Mouse (Mus musculus) cerebellum, adult 18-20 months (tissue): ENCODE results near the gene Itpr2.
A peak's percentile ranks its signal among the peaks of the same experiment; 100 is the strongest.

ENCODE experiments used
- DNase-seq, 2 experiments: peaks; one replicate each; pipeline ENCODE4 v3.0.0; 2021

Gene Itpr2

GRCm38 (mm10) chr6:146136244-146136643, 365.8 kb downstream of the Itpr2 start:
- DNase-seq = no peak

DNA sequence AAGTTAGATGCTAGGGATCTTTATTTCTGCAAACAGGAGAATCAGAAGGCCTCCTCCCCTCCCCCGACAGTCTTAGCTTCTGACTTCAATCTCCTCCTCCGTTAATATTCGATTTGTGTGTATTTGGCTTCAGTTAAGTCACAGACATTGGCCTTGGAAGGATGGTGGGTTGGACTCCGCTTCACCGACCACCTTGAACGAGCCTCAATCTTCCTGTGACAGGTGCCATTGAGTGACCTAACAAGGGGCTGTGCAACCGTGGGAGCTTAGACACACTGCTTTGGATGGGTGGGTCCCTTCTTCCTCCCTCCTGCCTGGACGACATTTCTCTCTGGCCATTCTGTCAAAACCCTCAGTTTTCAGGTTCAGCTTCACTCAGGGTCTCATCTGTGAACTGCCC, 366.7 kb downstream of the Itpr2 start:
- no peak for DNase-seq

DNA sequence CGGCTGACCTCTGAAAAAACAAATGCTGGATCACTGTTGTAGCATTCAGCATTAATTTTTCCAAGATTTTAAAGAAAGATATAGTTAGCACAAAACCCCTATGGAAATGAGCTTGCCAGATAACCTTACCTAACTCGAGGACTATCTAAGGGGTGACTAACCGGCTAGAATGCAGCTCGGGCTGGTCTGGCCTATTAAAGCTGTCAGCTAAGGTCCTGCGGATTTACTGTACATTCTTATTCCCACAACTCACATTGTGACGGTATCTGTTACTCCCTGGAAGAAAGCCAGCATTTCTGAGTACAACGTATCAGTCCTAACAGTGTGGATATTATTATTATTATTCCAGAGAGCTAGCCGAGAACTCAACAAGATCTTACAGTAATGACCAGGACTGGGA, 368.1 kb downstream of the Itpr2 start:
- DNase-seq = no peak

GRCm38 (mm10) chr6:146129066-146129465, 373.0 kb downstream of the Itpr2 start:
- DNase-seq = no peak

DNA sequence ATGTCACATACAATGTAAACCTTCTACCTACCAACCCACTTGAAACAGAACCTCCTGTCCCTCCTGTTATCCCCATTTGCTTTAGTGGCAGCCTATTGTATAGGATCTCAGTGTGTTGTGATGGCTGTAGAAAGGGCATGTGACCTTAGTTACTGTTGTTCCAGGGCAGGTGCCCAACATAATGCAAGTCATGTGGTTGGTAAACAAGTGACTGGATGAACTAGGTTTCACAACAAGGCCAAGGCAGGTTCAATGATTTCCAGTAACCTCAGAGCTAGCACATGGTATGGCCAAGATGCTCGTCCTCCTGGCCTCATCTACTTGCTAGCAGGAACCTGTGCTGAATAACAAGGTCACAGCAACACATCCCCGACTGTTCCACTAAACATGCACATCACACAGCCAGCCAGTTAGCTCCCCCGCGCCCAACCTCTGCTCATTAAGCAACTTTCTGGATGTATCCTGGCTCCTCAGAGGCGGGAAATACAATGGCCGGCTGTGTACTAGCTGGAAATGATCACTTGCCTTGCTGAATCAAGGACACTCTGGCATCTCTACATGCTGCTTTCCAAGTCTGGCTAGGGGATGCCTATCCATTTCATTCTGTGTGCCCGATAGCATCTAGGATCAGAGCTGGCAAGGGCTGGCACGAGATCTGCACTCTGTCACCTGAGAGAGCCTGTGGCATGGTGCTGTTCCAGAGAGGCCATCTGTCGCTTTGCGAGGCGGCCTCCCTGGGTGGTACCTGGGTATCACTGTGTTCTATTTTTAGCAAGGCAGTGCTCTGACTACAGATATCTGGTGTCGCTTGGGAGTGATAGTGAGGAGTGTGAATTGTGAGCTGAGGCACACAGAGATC, 375.0 kb downstream of the Itpr2 start:
- DNase-seq = peak; percentile 89 to 93

- no peak for DNase-seq
These were observed 376.4 kb downstream of the Itpr2 start for GRCm38 (mm10) chr6:146125621-146126020.

GRCm38 (mm10) chr6:146124479-146124878, 377.5 kb downstream of the Itpr2 start:
- DNase-seq = no peak

- DNase-seq = no peak
These were observed 378.4 kb downstream of the Itpr2 start for GRCm38 (mm10) chr6:146123656-146124055.

DNA sequence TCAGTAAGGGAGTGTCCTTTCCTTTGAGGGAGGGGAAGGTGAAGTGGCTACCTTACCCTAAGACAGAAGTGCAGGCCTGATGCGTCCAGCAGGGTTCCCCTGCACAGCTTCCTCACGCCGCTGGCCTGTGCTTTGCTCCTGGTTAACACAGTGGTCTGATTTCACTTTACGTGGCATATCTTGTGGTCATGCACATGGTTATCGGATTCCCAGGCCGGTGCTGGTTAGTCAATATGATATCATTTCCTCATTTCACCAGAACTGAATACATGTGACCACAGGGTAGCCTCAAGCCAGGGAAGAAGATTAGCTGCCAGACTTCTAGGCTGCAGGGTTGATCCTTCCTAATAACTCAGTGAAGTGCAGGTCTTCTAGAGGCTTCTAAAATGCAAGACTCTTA, 381.9 kb downstream of the Itpr2 start:
- no peak for DNase-seq

- DNase-seq = no peak
These were observed 387.2 kb downstream of the Itpr2 start for GRCm38 (mm10) chr6:146114731-146115302.

DNA sequence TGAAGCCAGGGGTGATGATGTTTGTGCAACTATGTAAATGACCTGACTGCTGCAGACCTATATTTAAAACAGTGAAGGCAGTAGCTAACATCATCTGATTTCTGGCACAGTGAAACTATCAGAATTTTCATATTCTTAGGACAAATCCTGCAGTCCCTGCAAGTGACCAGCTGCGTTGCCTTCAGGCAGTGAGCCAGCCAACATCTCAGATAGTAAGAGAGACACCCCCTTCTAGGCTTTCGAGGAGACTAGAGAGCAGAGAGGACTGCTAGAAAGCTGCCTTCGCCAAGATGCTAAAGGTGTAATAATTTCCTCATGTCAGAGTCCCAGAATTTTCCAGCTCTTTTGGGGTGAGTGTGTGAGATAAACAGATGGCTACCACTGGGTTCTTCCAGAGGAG, 388.0 kb downstream of the Itpr2 start:
- DNase-seq = no peak

GRCm38 (mm10) chr6:146113085-146113484, 388.9 kb downstream of the Itpr2 start:
- DNase-seq = no peak

- DNase-seq = no peak
These were observed 389.8 kb downstream of the Itpr2 start for GRCm38 (mm10) chr6:146112211-146112610.

DNA sequence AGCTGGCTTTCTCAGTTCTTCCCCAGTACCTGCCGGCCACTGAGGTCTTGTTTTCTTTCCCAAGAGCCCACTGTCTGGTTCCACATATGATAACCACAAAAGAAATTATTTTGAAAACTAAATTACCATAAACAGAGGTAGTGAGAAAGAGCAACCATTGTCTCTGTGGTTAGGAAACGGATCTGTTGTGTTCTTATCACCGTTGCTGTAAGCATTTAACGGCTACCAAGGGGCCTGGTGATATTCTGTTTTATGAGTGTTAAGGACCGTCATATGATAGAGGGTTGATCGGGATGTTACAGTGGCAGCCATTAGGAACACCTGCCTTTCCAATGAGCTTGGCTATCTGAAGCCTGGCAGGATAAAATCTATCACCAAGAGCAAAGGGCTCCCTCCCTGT, 390.2 kb downstream of the Itpr2 start:
- DNase-seq = no peak

- no peak for DNase-seq
These were observed 390.9 kb downstream of the Itpr2 start for GRCm38 (mm10) chr6:146110832-146111741.

- no peak for DNase-seq
These were observed 391.6 kb downstream of the Itpr2 start for GRCm38 (mm10) chr6:146110425-146110824.

DNA sequence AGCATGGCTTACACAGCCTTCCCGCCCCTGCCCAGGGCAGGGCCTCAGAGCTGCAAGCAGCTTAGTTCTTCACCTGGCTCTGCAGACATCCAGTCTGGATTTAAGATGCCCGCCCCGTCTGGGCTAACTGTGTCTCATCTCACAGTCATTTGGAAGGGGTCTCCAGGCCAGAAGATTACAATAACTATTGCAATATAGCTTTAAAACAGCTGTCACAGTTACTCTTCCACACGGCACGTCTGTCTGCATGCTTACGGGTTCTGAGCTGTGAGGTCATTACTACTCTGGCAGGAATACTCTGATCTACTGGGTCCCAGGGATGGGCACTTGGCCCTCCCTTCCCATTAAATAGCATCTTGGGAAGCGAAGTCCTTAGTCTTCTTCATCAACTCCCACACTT, 393.3 kb downstream of the Itpr2 start:
- DNase-seq = no peak

DNA sequence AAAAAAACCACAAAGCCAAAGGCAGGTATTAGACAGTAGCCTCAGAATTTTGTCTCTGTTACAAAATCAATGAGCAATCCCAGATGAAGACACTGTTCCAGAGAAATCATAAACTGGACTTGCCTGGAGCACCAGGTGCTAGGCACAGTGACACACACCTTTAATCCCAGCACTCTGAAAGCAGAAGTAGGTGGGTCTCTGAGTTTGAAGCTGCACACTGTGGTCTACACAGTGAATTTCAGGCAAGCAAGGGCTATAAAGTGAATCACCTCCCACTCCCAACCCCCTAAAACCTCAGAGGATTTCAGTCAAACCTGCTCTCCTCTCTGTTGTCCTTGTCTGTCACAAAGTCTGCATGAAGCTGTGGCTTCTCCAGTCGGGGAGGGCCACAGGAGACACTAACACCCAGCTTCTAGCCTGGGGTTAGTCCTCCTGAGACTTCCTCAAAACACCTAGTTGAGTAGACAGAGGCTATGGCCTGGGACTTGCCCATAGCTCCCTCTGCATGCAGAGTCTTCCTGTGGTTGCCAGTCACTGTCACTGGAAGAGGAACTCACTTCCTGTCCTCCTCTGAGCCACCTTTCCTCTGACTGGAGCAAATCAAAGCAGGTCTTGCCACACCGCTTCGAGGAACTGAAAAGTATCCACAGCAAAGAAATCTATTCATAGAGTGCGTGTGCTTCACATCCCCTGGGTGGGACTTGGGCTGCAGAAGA, 394.7 kb downstream of the Itpr2 start:
- DNase-seq = no peak

GRCm38 (mm10) chr6:146083056-146083961, 418.7 kb downstream of the Itpr2 start:
- DNase-seq = no peak

DNA sequence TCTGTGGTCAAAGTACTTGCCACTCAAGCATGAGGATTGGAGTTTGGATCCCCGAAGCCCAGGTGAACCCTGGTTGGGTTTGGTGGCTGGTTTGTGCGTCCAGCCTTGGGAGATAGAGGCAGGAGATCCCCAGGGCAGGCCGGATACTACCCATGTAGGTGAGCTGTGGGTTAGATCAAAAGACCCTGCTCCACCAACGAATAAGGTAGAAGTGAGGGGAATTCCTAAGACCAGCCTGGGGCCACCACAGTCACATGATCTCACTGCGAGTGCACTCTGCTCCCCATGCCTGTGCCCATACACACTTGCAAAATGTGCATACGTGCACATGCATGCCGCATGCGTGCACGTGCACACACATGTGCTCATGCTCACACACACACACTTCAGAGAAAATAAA, 419.5 kb downstream of the Itpr2 start:
- DNase-seq = no peak

DNA sequence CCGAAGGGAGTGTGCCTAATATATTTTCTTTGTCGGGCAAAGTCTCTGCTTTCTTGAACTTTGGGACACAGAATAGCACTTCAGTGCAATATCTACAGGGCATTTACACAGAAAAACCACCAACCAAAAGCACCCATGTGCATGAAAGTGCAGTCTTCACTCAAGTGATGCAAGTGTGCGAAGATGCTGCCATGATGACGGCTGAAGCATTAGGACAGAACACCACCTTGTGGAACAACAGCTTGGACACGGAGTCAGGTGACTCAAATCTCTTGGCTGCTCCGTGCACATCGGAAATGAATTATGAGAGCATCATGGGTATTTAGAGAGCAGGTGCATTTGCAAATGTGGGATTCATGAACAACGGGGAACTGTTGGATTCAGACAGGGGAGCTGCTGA, 420.4 kb downstream of the Itpr2 start:
- DNase-seq = no peak
